Mouse (Mus musculus): ENCODE results near the gene 4930518I15Rik. TPM values are rescaled to one million over a fixed set of nuclear protein-coding genes. Genes with fewer than 3 reads are reported as not detected.
"Not testable (repeated sequence)": the region's sequence is repeated elsewhere in the genome, so short reads cannot be mapped to it uniquely, and the experiment has no call there.

Gene 4930518I15Rik
- 1.7 and 4.4 TPM in 2 replicates for total RNA-seq (2014; rRNA removed)
- polyA plus RNA-seq (2015; fragmentation: Nextera tagmentation; extraction: Ambion mirVana) = 3.6 and 3.8 TPM in 2 replicates

GRCm38 (mm10) chr2:156857835-156858234, at the start of gene 4930518I15Rik:
Gene 4930518I15Rik (minus strand): TSS chr2:156857946.
- no peaks in the 10 kb centered on the region for H3K4me1 ChIP-seq (ENCODE audit: insufficient read depth, low read length)

GRCm38 (mm10) chr2:156905931-156906330, 48.2 kb upstream of the 4930518I15Rik start:
- WGBS = 35% methylated on average over 4 of the region's 4 CpGs
- not testable (repeated sequence) for H3K9me3 ChIP-seq (ENCODE audit: low read length); H3K27ac ChIP-seq; H3K4me2 ChIP-seq (ENCODE audit: low read depth, low read length); H3K4me3 ChIP-seq (ENCODE audit: low read length); H3K9ac ChIP-seq (replicated peaks; ENCODE audit: low read length); H3K4me1 ChIP-seq (ENCODE audit: insufficient read depth, low read length); DNase-seq (ENCODE audit: low spot score); H3K27me3 ChIP-seq (ENCODE audit: insufficient read depth, low read length); H3K36me3 ChIP-seq (ENCODE audit: insufficient read depth, low read length)
- ATAC-seq = peak; percentile 40; the same call in 1 of the 2 replicates

More at GRCm38 (mm10) chr2:156857835-156858234, at the start of gene 4930518I15Rik:
- no peak within 1 kb of the TSS for H3K9ac ChIP-seq (replicated peaks; ENCODE audit: low read length)
- ATAC-seq (no peak), DNase-seq (ENCODE audit: low spot score) (no peak)
- WGBS = 85% methylated on average over 2 of the region's 2 CpGs
- H3K9me3 ChIP-seq (ENCODE audit: low read length) = no peaks in the 10 kb centered on the region
- H3K4me3 ChIP-seq (ENCODE audit: low read length) = no peak within 1 kb of the TSS
- TF ChIP-seq CTCF (IDR thresholded peaks at IDR 0.05; ENCODE audit: low read depth) = no peak
- no peaks in the 10 kb centered on the region for H3K36me3 ChIP-seq (ENCODE audit: insufficient read depth, low read length)
- H3K27me3 ChIP-seq (ENCODE audit: insufficient read depth, low read length) = no peaks in the 10 kb centered on the region
- H3K4me2 ChIP-seq (ENCODE audit: low read depth, low read length) = no peak within 1 kb of the TSS
- no peak within 1 kb of the TSS for H3K27ac ChIP-seq

DNA sequence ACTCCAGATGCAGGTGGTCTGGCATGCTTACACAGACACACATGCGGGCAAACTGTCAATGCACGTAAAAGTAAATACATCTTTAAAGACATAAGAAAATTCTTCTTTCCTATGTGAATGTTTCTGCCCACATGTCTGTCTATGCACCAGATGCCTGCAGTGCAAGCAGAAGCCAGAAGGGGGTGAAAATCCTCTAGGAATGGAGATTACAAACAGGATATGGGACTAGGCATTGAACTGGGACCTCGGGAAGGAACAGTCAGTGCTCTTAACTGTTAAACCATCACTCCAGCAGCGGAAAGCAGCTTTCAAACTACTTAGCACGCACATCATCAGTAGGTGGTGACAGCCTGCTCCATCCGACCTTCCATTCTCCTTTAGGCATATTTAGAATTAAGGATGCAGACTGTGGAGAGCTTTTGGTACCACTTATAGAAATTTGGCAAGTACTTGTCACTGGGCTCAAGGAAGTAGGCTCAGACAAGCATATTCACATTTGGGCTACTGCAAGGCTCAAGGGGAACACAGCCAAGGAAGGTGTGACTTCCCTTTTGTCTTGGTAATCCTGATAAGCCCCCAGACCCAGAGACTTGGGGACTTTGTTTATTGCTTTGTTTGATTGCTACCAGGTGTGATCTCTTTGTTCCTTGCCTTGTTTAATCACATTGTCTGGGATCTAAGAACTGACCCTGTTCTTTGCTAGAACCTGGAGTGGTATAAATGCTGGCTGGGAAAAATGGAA, 47.4 kb upstream of the 4930518I15Rik start:
- H3K9me3 ChIP-seq (ENCODE audit: low read length) = no peaks in the 10 kb centered on the region
- no peaks in the 10 kb centered on the region for H3K36me3 ChIP-seq (ENCODE audit: insufficient read depth, low read length)
- 34% methylated on average over 6 of the region's 6 CpGs for WGBS
- no peak overlapping the region for H3K9ac ChIP-seq (replicated peaks; ENCODE audit: low read length)
- no peaks in the 10 kb centered on the region for H3K27me3 ChIP-seq (ENCODE audit: insufficient read depth, low read length)
- no peak overlapping the region for H3K27ac ChIP-seq
- peak; percentile 82 for TF ChIP-seq CTCF (IDR thresholded peaks at IDR 0.05; ENCODE audit: low read depth)
- no peak overlapping the region for H3K4me2 ChIP-seq (ENCODE audit: low read depth, low read length)
- H3K4me3 ChIP-seq (ENCODE audit: low read length) = no peak overlapping the region
- ATAC-seq (no peak), DNase-seq (ENCODE audit: low spot score) (peak; percentile 64)
- H3K4me1 ChIP-seq (ENCODE audit: insufficient read depth, low read length) = no peaks in the 10 kb centered on the region

- H3K4me1 ChIP-seq (ENCODE audit: insufficient read depth, low read length) = no peaks in the 10 kb centered on the region
- 46% methylated on average over 2 of the region's 2 CpGs for WGBS
- no peak overlapping the region for H3K9ac ChIP-seq (replicated peaks; ENCODE audit: low read length)
- H3K9me3 ChIP-seq (ENCODE audit: low read length) = no peaks in the 10 kb centered on the region
- H3K4me3 ChIP-seq (ENCODE audit: low read length) = no peak overlapping the region
- no peaks in the 10 kb centered on the region for H3K36me3 ChIP-seq (ENCODE audit: insufficient read depth, low read length)
- ATAC-seq (no peak), DNase-seq (ENCODE audit: low spot score) (no peak)
- peak; percentile 57 for TF ChIP-seq CTCF (IDR thresholded peaks at IDR 0.05; ENCODE audit: low read depth)
- no peak overlapping the region for H3K4me2 ChIP-seq (ENCODE audit: low read depth, low read length)
- no peaks in the 10 kb centered on the region for H3K27me3 ChIP-seq (ENCODE audit: insufficient read depth, low read length)
- H3K27ac ChIP-seq = no peak overlapping the region
Observed at GRCm38 (mm10) chr2:156903367-156903766, 45.6 kb upstream of the 4930518I15Rik start.

DNA sequence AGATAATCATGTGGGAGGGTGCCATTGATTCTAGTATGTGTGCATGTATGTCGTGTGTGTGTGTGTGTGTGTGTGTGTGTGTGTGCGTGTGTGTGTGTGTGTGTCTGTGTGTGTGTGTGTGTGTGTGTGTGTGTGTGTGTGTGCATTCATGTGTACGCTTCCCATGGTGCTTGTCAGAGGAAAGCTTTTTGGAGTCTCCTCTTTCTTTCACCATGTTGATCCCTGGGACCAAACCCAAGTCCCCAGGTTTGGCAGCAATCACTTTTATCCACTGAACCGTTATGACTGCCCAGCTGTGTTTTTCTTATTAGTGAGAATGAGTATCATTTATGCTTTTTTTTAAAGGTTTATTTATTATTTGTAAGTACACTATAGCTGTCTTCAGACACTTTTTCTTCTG, 44.7 kb upstream of the 4930518I15Rik start:
- not testable (repeated sequence) for H3K4me2 ChIP-seq (ENCODE audit: low read depth, low read length); H3K9me3 ChIP-seq (ENCODE audit: low read length); H3K4me1 ChIP-seq (ENCODE audit: insufficient read depth, low read length); H3K27ac ChIP-seq; H3K36me3 ChIP-seq (ENCODE audit: insufficient read depth, low read length); H3K4me3 ChIP-seq (ENCODE audit: low read length); H3K9ac ChIP-seq (replicated peaks; ENCODE audit: low read length); H3K27me3 ChIP-seq (ENCODE audit: insufficient read depth, low read length); ATAC-seq; DNase-seq (ENCODE audit: low spot score)
- 59% methylated on average over 4 of the region's 4 CpGs for WGBS

DNA sequence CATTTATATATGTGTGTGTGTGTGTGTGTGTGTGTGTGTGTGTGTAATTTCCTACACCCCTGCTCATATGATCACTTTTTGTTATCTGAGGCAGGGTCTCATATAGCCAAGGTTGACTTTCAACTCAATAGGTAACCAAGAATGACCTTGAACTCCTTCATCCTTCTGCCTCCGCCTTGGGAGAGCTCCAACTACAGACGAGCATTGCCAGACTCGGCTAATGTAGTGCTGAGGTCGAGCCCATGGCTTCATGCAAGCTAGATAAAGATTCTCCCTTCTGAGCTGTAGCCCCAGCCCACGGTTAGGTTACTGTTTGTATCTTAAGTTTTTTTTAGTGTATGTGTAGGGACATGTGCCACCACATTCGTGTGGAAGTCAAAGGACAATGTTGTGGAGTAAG, 44.1 kb upstream of the 4930518I15Rik start:
- Histone ChIP-seq H3K9ac (replicated peaks; ENCODE audit: low read length) (no peak overlapping the region), H3K4me3 (ENCODE audit: low read length) (no peak overlapping the region), H3K36me3 (ENCODE audit: insufficient read depth, low read length) (no peaks in the 10 kb centered on the region), H3K4me1 (ENCODE audit: insufficient read depth, low read length) (no peaks in the 10 kb centered on the region), H3K4me2 (ENCODE audit: low read depth, low read length) (no peak overlapping the region), H3K9me3 (ENCODE audit: low read length) (no peaks in the 10 kb centered on the region), H3K27me3 (ENCODE audit: insufficient read depth, low read length) (no peaks in the 10 kb centered on the region), H3K27ac (no peak overlapping the region)
- TF ChIP-seq CTCF (IDR thresholded peaks at IDR 0.05; ENCODE audit: low read depth) = no peak
- DNase-seq (ENCODE audit: low spot score) = no peak
- no peak for ATAC-seq
- 68% methylated on average over 6 of the region's 6 CpGs for WGBS

GRCm38 (mm10) chr2:156901344-156901743, 43.6 kb upstream of the 4930518I15Rik start:
- no peaks in the 10 kb centered on the region for H3K27me3 ChIP-seq (ENCODE audit: insufficient read depth, low read length)
- no peak for TF ChIP-seq CTCF (IDR thresholded peaks at IDR 0.05; ENCODE audit: low read depth)
- H3K36me3 ChIP-seq (ENCODE audit: insufficient read depth, low read length) = no peaks in the 10 kb centered on the region
- no peak overlapping the region for H3K4me2 ChIP-seq (ENCODE audit: low read depth, low read length)
- H3K4me3 ChIP-seq (ENCODE audit: low read length) = no peak overlapping the region
- no peaks in the 10 kb centered on the region for H3K4me1 ChIP-seq (ENCODE audit: insufficient read depth, low read length)
- 64% methylated on average over 2 of the region's 2 CpGs for whole genome bisulfite sequencing
- ATAC-seq (no peak), DNase-seq (ENCODE audit: low spot score) (no peak)
- H3K9me3 ChIP-seq (ENCODE audit: low read length) = no peaks in the 10 kb centered on the region
- H3K9ac ChIP-seq (replicated peaks; ENCODE audit: low read length) = no peak overlapping the region
- no peak overlapping the region for H3K27ac ChIP-seq
